Mouse (Mus musculus): ENCODE data around the gene Kcnk3.
A peak's percentile ranks its signal among the peaks of the same experiment; 100 is the strongest.

The Kcnk3 gene

GRCm38 (mm10) chr5:30587681-30588300 is at the start of gene Kcnk3:
TSS of gene Kcnk3 (plus strand) at chr5:30588170.
- DNase-seq (ENCODE audit: low read depth) = peak; percentile 12

DNA sequence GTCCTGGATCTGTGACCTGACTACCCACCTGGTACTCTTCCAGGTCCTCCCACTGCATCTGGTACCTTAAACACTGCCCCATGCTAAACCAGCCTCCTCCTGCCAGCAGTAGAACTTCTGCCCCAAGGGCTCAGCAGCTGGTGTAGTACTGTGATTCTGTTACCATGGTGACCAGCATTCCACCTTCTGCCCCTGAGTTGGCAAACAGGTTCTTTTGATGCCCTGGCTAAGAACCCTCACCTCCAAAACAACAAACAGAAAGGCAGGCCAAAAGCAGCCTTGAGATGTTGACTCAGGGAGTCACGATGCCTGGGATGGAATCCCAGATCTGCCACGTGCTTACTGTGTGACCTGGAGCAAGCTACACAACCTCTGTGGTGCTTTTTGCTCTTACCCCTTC is 42.3 kb upstream of the Kcnk3 start, which contains the start of gene Cib4:
Gene Cib4, minus strand, starts transcription at position 139 of the 400 bp plus-strand sequence.
- no peak for DNase-seq (ENCODE audit: low read depth)

DNA sequence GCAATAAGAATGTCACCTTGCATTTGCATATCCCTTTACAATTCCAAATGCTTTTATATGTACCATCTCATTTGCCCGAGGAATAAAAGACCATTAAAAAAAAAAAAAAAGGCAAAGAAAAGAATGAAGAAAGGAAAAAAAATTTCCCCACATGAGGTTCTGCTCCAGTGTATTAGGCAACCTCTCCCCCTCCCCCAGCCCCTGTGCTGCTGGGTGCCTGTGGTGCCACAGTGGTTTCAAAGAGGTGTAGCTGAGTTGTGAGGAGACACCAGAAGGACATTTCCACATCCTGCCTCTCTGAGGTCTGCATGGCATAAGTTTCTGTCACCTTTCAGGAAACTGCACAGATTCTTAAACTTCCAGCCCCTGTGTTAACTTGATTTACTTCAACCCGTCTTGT is 39.3 kb upstream of the Kcnk3 start:
- DNase-seq (ENCODE audit: low read depth) = no peak

DNA sequence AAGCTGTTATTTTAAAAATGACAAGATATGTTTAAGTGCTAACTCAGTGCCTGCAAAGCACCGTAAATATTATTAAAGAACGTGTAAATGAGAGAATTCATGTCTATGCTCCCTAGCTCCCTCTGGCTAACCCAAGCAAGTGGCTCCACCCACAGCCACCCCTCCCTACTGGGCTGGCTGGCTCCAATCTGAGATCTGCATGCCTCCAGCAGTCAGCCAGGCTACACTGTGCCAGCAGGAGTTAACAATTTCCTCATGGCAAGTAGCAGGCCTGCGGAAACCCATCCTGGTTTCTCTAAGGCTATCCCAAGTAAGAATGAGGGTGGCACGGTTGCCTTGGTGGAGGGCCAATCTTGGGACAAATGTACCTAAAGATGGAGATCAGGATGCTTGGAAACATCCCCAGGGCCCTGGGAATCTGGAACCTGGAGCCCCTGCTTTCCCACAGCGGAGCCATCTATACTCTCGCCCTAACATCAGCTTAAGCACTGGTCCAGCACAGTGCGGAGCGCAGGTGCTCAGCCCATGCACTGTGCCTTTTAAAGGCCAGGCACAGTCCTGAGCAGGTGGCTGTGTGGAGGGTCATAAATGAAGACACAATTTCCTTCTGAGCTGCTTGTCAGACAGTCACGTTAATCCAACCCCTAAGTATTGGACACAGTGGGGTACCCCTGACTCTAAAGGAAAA is 37.5 kb upstream of the Kcnk3 start:
- no peak for DNase-seq (ENCODE audit: low read depth)

DNA sequence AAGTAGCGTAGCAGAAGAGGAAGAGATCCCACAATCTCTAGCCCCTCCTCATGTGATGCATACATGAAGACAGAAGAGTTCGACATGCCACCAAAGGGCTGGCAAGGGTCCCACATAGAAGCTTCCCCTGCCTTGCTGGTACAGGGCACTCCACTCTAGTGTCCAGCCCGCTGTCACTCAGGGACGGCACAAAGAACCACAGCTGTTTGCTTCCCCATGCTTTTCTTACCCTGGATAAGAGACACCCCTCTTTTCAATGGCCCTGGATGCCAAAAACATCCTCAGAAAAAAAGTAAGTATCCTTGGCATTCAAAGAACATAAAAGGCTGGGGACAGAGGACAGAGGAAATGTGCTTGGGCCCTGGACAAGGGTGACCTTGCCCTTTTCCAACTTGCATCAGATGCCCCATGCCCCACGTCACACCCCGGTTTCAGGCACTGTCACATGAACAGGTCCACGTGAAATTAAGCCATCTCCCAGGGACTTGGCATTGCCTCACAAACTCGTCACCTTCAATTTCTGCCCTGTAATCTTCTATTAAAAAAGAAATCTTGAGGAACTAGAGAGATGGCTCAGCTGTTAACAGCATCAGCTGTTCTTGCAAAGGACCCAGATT is 36.8 kb upstream of the Kcnk3 start:
- no peak for DNase-seq (ENCODE audit: low read depth)

- no peak for DNase-seq (ENCODE audit: low read depth)
These were observed 36.0 kb upstream of the Kcnk3 start for GRCm38 (mm10) chr5:30552006-30552405.

DNA sequence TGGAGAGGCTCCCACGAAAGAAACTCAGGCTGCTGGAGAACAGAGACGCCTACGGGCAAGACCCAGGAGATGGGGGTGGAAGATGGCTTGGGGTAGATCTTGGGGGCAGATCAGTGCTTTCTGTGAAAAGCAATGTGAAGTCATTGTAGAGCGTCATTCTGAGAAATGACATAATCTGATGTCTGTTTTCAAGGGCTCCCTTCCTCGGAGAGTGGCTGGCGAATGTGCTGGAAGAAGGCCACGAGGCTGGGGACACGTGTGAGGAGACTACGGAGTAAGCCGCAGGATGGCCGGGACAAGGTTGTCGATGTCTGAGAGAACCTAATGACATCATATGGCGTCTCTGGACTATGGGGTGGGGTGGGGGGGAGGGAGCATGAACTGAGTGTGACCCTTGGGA is 34.0 kb upstream of the Kcnk3 start:
- no peak for DNase-seq (ENCODE audit: low read depth)

DNA sequence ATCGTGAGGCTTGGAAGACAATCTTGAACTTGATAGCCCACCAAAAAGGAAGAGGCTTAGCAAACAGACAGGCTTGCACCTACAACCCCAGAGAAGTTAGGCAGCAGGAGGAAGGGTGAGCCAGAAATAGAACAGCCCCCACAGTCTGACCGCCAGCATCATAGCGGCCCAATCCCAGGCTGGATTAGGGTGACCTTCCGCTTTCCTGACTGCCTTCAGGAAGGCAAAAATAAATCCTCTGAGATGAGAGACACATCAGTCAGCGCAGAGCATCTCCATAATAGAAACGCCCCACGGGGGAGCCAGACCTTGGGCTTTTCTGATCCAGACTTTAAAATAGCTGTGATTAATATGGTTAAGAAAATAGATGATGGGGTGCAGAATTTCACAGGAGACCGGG is 33.0 kb upstream of the Kcnk3 start:
- no peak for DNase-seq (ENCODE audit: low read depth)

- DNase-seq (ENCODE audit: low read depth) = no peak
These were observed 31.7 kb upstream of the Kcnk3 start for GRCm38 (mm10) chr5:30556284-30556683.

GRCm38 (mm10) chr5:30559421-30559820 is 28.5 kb upstream of the Kcnk3 start:
- no peak for DNase-seq (ENCODE audit: low read depth)

DNA sequence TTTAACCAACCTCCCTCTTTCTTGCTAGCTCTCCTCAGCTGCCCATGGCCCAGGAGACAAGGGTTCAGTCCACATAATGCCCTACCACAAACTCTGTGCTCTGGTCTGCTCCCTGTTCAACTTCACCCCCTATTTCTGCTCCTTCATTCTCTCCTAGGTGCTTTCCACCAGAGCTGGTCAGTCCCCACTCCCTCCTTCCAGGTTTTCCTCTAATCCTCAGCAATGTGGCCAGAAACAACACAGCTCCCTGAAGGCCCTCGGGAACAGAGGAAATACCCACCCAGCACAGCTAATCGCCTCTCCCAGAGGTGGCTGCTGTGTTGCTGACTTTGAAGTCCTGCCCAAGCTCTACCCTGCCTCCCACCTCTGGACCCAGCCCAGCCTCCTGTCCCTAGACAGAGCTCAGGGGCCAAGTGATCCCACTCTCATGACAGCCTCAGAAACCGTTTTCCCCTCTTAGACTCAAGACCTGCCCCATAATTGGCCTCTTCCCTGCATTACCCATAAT is 27.9 kb upstream of the Kcnk3 start:
- no peak for DNase-seq (ENCODE audit: low read depth)

- no peak for DNase-seq (ENCODE audit: low read depth)
These were observed 19.5 kb upstream of the Kcnk3 start for GRCm38 (mm10) chr5:30568479-30568878.

DNA sequence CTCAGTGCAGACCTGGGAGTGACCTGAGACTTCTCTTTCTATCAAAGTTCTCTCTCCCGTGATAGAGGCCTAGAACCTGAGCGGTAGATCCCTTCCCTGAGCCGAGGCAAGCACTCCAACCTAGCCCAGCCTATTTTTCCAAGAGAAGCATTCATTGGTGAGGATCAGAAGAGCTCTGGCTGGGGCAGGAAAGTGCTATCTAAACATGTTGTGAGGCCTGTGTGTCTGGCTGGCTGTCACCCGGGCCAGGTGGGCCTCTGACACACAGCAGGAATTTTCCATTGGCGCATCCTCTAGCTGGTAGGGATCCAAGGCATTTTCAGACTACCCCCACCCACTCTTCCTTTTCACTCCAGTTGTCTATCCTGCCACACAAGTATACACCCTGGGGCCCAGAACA is 16.1 kb upstream of the Kcnk3 start:
- no peak for DNase-seq (ENCODE audit: low read depth)

GRCm38 (mm10) chr5:30574367-30574766 is 13.6 kb upstream of the Kcnk3 start:
- DNase-seq (ENCODE audit: low read depth) = no peak

DNA sequence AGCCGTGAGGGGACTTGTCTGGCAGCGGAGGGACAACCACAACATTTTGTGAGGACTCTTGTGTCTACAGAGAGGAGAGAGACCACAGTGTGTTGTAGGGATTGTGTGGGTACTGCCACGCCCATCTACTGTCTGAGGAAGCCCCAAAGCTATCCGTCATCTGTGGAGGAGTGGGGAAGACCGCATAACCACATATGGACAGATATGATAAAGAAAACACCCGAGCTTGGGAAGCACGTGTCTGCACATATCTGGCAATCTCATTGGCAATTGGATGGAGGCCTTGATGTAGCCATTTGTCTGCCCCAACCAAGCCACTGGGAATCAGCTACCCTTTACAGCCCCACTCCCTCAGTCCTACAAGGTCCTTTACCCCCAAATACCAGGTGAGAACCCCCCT is 11.7 kb upstream of the Kcnk3 start:
- DNase-seq (ENCODE audit: low read depth) = no peak

- no peak for DNase-seq (ENCODE audit: low read depth)
These were observed 10.7 kb upstream of the Kcnk3 start for GRCm38 (mm10) chr5:30577251-30577650.

DNA sequence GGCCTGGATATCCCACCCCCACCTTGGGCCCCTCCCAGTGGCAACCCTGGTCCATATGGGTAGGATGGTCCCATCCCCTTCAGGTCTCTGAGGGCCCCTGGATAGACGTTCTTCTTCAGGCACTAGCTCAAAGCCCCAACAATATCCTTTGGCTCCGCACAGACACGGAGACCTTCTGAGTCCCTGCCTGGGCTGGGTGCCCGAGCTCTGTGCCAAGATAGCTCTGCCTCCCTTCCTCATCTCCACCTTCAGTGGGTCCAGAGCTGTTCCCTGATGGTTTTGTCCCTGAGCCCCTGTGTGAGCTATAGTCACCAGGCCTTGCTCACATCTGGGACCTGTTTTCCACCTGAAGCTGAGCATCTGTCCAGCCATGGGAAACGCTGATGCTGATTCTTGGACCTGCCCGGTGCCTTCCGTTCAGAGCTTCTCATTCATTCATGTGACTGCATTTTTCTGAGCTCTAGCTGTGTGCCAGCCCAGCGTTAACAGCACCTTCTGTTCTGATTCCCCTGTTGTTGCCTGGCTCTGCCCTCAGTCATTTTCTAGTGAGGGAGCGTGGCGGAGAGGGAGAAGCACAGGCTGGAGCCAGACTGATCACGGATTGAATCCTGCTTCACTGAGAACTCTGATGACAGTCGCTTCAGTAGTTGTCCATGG is 10.2 kb upstream of the Kcnk3 start:
- no peak for DNase-seq (ENCODE audit: low read depth)

DNA sequence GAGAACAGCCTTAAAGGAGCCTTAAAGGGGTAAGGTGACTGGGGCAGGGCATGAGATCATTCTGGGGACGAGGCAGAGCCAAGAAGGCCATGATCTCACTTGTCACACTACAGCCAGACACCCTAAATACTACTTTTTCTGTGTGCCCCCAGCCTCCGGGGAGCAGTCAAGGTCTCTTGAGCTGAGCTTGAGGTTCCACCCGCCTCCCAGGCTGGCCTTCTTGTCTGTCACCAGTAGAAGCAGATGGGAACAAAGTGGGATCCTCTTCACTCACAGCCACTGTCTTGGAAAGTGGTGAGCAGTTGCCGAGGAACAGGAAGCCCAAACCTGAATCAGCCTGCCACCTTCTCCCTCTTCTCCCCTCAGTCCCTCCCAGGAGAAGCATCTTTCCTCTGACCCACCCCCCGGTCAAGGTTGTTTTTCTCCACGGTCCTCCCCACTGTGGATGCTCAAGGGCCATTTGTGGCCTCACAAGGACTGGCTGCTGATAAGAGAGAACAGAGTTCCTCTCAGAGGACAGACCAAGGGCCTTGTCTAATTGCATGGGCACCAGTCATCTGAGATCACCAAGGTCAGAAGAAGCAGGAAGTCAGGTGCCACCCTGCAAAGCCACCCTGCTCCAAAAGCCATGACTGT is 9.4 kb upstream of the Kcnk3 start:
- no peak for DNase-seq (ENCODE audit: low read depth)

GRCm38 (mm10) chr5:30580725-30581124 is 7.2 kb upstream of the Kcnk3 start:
- DNase-seq (ENCODE audit: low read depth) = no peak

- no peak for DNase-seq (ENCODE audit: low read depth)
These were observed 6.0 kb upstream of the Kcnk3 start for GRCm38 (mm10) chr5:30582017-30582416.

GRCm38 (mm10) chr5:30586616-30587015 is 1.4 kb upstream of the Kcnk3 start:
- no peak for DNase-seq (ENCODE audit: low read depth)

DNA sequence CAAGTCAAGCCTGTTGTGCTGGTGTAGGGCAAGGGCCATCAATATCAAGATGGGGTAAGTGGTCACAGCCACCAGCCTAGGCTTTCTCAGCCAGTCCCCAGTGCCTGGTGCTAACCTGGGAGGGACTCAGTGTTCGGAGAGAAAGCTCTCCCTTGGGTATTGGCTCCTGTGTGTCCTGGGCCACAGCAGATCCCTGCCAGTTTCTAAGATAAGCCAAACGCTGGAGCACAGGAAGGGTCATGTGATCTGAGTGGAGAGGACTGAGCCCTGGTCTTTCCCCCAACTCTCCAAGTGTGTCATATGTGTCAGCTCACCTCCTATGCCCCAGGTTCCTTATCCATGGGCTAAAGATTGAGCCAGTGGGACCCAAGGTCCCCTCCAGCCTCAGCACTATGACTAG is 869 bp upstream of the Kcnk3 start:
- no peak for DNase-seq (ENCODE audit: low read depth)
